Mouse (Mus musculus): ENCODE data around the gene Arhgef1. TPM values are rescaled to one million over a fixed set of nuclear protein-coding genes. Genes with fewer than 3 reads are reported as not detected.

The Arhgef1 gene
- total RNA-seq (2017): 214 to 370 TPM (median 269 TPM) in 3 replicates

DNA sequence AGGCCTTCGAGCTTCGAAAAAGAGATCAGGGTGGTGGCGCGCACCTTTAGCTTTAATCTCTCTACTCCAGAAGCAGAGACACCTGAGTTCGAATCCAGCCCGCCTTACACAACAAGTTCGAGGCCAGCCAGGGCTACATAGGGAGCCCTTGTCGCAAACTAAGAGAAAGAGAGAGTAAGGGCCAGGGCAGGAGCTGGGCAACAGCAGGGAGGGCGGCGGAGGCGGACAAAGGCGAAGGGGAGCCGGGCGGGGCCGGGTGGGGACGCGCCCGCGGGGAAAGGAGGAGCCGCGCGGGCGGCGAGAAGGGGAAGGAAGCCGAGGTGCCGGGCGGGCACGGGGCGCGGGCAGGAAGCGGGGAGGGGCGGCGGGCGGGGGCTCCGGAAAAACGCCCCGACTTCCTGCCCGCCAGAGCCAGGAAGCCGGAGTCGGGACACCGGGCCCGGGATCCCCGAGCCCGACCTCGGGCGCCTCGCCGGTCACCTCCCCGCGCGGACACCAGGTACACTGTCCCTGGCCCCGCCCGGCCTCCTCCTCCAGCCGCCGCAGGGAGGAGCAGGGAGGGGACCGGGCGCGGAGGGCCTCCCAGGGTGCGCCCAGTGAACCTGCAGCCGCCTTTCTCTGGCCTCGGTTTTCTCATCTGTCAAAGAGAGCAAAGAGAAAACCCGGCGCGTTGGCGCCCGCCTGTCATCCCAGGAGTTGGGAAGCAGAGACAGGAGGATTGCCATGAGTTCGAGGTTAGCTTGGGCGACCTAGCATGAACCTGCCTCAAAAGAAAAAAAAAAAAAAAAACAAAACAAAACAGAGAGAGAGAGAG is at the start of gene Arhgef1:
Gene Arhgef1, plus strand, starts transcription at position 283 of the 814 bp plus-strand sequence.
- peak; percentile 4; the same call in 1 of the 2 replicates for ATAC-seq (replicated peaks; ENCODE audit: insufficient number of reproducible peaks, low FRiP score, low TSS enrichment, poor library complexity, severe bottlenecking)

DNA sequence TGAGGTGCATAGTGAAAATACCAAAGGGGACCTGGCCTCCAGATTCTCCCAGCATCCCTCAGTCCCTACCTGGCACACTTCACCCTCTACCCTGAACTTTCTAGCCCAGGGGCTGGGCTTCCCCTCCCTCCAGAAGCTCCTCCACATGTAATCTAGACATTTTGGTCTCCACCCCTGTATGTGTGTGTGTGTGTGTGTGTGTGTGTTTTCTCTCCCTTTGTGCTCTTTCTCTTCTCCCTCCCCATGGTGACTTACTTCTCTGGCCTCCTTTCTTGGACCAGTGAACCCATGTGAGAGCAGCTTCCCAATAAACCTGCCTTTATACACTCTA is 49.5 kb upstream of the Arhgef1 start:
- no peak for ATAC-seq (replicated peaks; ENCODE audit: insufficient number of reproducible peaks, low FRiP score, low TSS enrichment, poor library complexity, severe bottlenecking)

GRCm38 (mm10) chr7:24853695-24854094 is 49.0 kb upstream of the Arhgef1 start:
- ATAC-seq (replicated peaks; ENCODE audit: insufficient number of reproducible peaks, low FRiP score, low TSS enrichment, poor library complexity, severe bottlenecking): no peak

DNA sequence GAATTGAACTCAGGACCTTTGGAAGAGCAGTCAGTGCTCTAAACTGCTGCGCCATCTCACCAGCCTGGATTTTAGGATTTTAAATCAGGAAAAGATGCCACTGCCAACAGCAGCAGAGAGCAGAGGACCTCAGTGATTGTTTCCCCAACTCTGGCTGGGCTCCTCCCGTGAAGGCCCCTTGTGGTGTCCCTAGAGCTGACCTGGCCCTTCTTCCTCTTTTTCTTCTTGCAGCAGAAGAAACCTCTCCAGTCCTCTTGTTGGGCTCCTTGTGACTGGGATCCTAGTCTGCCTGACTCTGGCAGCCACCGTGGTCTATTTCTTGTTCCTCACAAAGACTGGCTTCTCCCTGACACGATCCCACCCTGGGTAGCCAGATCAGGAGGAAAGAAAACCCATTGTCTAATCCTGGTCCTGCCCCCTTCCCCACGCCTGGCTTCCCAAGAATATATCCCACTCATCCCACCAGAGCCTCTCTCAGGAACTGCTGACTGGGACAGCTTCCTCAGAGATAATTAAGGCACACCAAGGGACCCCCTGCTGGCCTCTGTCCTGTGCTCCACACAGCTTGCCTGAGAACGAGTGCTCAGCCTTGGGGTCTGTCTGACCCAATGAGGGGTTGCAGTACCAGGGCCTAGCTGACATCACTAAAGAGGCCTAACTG is 46.1 kb upstream of the Arhgef1 start:
- ATAC-seq (replicated peaks; ENCODE audit: insufficient number of reproducible peaks, low FRiP score, low TSS enrichment, poor library complexity, severe bottlenecking): no peak

GRCm38 (mm10) chr7:24859234-24859633 is 43.5 kb upstream of the Arhgef1 start:
- ATAC-seq (replicated peaks; ENCODE audit: insufficient number of reproducible peaks, low FRiP score, low TSS enrichment, poor library complexity, severe bottlenecking): no peak

GRCm38 (mm10) chr7:24861913-24862312 is 40.8 kb upstream of the Arhgef1 start, which contains the start of gene Gm9844:
Gene Gm9844, plus strand, starts transcription at chr7:24862213.
- no peak for ATAC-seq (replicated peaks; ENCODE audit: insufficient number of reproducible peaks, low FRiP score, low TSS enrichment, poor library complexity, severe bottlenecking)

DNA sequence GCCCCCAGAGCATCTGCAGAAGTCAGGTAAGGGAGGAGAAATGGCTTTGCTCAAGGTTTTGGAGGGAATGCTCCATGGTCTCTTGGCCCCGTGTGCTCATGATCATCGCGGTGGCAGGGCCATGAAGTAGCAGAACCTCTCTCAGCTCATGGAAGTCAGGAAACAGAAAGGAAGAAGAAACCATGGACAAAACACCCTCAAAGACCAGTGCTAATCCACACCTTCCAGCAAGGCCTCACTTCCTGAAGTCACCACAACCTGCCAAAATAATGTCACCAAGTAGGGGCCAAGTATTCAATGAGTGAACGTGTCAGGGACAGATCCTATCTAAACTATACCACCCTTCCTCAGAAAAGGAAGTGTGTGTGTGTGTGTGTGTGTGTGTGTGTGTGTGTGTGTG is 39.9 kb upstream of the Arhgef1 start:
- no peak for ATAC-seq (replicated peaks; ENCODE audit: insufficient number of reproducible peaks, low FRiP score, low TSS enrichment, poor library complexity, severe bottlenecking)

- ATAC-seq (replicated peaks; ENCODE audit: insufficient number of reproducible peaks, low FRiP score, low TSS enrichment, poor library complexity, severe bottlenecking): no peak
Observed at GRCm38 (mm10) chr7:24864156-24864555, 38.6 kb upstream of the Arhgef1 start.

GRCm38 (mm10) chr7:24869080-24869479 is 33.6 kb upstream of the Arhgef1 start:
- no peak for ATAC-seq (replicated peaks; ENCODE audit: insufficient number of reproducible peaks, low FRiP score, low TSS enrichment, poor library complexity, severe bottlenecking)

GRCm38 (mm10) chr7:24869532-24870165 is 33.1 kb upstream of the Arhgef1 start, which contains the start of the genes Lypd4 and Dmrtc2:
Gene Lypd4, minus strand, starts transcription at chr7:24869941.
Gene Dmrtc2, plus strand, starts transcription at chr7:24870057.
- no peak for ATAC-seq (replicated peaks; ENCODE audit: insufficient number of reproducible peaks, low FRiP score, low TSS enrichment, poor library complexity, severe bottlenecking)

DNA sequence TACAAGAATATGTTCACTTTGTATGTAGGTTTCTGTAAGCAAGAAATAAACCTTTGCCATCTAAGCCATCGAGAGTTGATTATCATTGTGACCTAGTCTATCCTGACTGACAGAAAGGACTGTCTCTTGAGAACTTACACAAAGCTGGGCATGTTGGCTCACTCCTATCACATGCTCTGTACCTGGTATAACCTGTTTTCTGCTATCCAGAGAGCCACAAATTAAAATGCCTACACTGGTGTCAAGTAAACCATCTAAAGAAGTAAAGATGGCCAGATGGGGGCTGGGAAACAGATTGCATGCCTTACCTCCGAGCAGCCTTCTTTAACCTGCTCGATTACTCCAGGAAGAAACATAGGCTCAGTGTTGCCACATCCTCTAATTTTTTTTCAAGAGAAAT is 25.1 kb upstream of the Arhgef1 start:
- ATAC-seq (replicated peaks; ENCODE audit: insufficient number of reproducible peaks, low FRiP score, low TSS enrichment, poor library complexity, severe bottlenecking): no peak

DNA sequence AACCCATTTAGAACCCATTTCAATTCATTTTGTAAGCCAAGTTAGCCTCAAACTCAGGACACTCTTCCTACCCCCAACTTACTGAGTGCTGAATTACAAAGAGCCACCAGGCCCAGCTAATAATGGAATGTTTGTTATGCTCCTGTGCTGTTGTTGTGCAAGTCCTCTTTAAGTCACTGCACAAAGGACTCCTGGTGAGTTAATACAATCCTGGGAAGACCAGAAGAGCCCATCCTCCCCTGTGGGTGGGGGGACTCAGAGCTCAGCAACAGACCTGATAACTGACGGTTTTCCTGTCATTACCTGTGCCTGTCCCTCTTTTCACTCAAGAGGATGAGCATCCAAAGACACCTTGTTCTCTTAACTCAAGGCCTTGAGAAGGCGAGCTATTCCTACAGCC is 23.1 kb upstream of the Arhgef1 start:
- no peak for ATAC-seq (replicated peaks; ENCODE audit: insufficient number of reproducible peaks, low FRiP score, low TSS enrichment, poor library complexity, severe bottlenecking)

DNA sequence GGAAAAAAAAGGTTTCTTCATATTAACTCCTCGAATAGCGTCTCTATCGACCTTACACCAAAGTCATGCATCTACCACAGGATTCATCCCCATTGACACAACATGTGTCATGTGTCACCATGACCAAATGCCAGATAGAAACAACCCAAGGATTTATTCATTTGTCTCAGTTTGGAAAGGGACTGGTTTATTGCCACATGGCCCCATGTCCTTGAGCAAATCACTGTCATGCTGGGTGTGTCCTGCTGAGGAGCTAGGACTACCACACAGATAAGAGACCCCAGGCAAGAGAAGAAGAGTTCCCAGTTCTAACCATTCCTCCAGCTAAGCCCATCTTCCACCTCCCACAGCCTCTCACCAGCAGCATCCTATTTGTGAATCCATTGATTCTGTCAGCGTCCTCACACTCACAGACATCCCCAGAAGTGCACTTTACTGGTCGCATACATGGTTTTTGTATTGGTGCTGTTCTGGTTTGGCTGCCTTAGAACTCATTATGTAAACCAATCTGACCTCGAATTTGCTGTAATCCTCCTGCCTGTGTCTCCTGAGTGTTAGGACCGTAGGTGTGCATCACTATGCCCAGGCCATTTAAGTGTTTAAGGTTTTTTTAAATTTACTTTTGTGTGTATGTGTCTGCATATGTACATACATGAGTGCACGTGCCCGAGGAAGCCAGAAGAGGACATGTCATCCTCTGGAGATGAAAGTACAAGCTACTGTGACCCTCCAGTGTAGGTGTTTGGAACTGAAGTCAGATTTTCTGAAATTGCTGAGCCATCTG is 20.1 kb upstream of the Arhgef1 start:
- ATAC-seq (replicated peaks; ENCODE audit: insufficient number of reproducible peaks, low FRiP score, low TSS enrichment, poor library complexity, severe bottlenecking): no peak

- ATAC-seq (replicated peaks; ENCODE audit: insufficient number of reproducible peaks, low FRiP score, low TSS enrichment, poor library complexity, severe bottlenecking): peak; percentile 89
Observed at GRCm38 (mm10) chr7:24883896-24884692, 18.6 kb upstream of the Arhgef1 start, which contains the start of gene Rps19. Gene Rps19, plus strand, starts transcription at chr7:24884371.

DNA sequence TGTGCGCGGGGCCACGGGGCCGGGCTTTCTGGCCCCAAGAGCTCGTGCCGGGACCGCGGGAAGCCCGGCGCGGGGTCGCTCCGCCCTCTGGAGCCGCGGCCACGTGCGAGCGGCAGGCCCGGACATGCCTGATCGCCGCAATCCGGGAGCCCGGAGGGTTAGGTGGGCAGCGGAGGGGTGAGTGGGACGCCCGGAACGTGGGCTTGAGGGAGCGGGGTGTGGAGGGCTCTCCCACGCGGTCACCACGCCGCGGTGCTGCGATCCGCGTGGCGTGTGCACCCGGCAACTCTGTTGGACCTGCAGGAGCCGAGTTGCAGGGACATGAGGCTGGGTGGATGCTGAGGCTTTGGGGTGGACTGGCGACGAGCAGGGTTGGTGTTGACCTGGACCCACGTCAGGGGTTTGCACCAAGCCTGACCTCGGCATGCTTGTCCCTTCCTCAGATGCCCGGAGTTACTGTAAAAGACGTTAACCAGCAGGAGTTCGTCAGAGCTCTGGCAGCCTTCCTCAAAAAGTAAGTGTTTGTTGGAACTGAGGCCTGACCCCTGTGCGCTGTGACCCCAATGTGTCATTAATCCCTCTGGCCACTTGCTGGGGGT is 17.9 kb upstream of the Arhgef1 start:
- ATAC-seq (replicated peaks; ENCODE audit: insufficient number of reproducible peaks, low FRiP score, low TSS enrichment, poor library complexity, severe bottlenecking): no peak

DNA sequence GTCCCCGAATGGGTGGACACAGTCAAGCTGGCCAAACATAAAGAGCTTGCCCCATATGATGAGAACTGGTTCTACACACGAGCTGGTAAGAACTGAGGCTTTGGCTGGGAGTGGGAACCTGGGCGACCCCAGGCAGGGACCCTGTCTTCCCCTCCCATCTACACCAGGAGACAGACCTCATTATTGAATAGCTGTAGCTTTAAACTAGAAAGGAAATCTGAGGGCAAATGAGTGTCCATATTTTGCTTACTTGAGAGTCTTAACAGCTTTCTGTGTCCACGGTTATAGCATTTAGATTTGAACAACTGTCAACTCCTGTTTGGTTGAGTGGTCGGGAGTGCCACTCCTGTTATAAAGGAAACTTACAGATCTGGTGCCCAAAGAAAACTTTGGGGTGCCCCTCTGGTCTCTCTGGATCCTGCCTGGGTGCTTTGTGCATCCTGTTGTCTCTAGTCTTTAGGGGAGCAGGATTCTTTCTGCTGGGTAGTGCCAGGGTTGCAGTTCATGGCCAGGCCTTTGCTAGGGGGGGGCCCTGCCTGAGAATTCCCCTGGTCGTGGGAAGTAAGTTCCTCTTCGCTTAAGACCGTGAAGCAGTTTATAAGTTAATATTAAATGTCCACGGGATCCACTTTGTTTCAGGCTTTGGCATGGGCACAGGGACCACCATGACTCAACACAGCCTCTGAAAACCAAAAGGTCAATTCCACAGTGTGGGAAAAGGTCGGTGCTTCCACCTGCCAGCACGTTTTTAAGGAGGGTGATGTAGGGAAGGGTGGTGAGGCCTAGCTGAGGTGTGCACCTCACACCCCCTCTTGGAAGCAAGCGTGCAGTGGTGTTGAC is 17.0 kb upstream of the Arhgef1 start:
- no peak for ATAC-seq (replicated peaks; ENCODE audit: insufficient number of reproducible peaks, low FRiP score, low TSS enrichment, poor library complexity, severe bottlenecking)

- no peak for ATAC-seq (replicated peaks; ENCODE audit: insufficient number of reproducible peaks, low FRiP score, low TSS enrichment, poor library complexity, severe bottlenecking)
Observed at GRCm38 (mm10) chr7:24886308-24886633, 16.4 kb upstream of the Arhgef1 start.

Measured in monocyte, adult 5-6 weeks (primary cell).